ENCODE assay signal across 8 mouse cellular contexts in genomic region chr8:110217681-110218131, GRCm38 (mm10). TPM values are rescaled to one million over a fixed set of nuclear protein-coding genes. Genes with fewer than 3 reads are reported as not detected.
DNase-seq lines count a peak whose midpoint lies in the region; ATAC-seq and TF ChIP-seq lines count a peak whose summit lies in the region.

No protein-coding gene starts in this region.

- in situ Hi-C loops in CH12.LX (cut with MboI; ENCODE audit: low pct_ligation_motif_present, low pct_unique_long_range_greater_than_20kb, low sequenced_read_pairs): no loop called here

- H3K36me3 ChIP-seq in CH12.LX (replicated peaks in 1 of 2; ENCODE audit: control insufficient read depth in 1 of 2, insufficient read depth in 1 of 2, low read length in 1 of 2): peaks cover 19 to 34% of the 10 kb centered on the region in 2 experiments
- peaks cover 7% of the 10 kb centered on the region; the same call in 1 of the 2 replicates for H3K36me3 ChIP-seq in forebrain, embryonic 11.5 days (ENCODE audit: control insufficient read depth, insufficient read depth, low read length)
- peaks cover 21% of the 10 kb centered on the region for H3K36me3 ChIP-seq in heart, embryonic 16.5 days (ENCODE audit: control insufficient read depth, insufficient read depth)
- H3K36me3 ChIP-seq in liver, embryonic 15.5 days (replicated peaks): peaks cover 25% of the 10 kb centered on the region
- H3K36me3 ChIP-seq in neural tube, embryonic 12.5 days: peaks cover 19% of the 10 kb centered on the region

- no peaks in the 10 kb centered on the region for H3K9me3 ChIP-seq in CH12.LX (replicated peaks; ENCODE audit: low read length)
- H3K9me3 ChIP-seq in forebrain, embryonic 11.5 days (ENCODE audit: control insufficient read depth, low read length): no peaks in the 10 kb centered on the region
- H3K9me3 ChIP-seq in heart, embryonic 16.5 days (replicated peaks; ENCODE audit: control insufficient read depth, low read length): no peaks in the 10 kb centered on the region
- no peaks in the 10 kb centered on the region for H3K9me3 ChIP-seq in liver, embryonic 15.5 days (replicated peaks)
- no peaks in the 10 kb centered on the region for H3K9me3 ChIP-seq in neural tube, embryonic 12.5 days

- peak overlapping the region; percentile 96 for H3K4me2 ChIP-seq in CH12.LX (ENCODE audit: insufficient read depth, low read depth, poor library complexity, severe bottlenecking)
- peak overlapping the region; percentile 68 for H3K4me2 ChIP-seq in forebrain, embryonic 11.5 days (ENCODE audit: low read depth, low read length, severe bottlenecking)
- H3K4me2 ChIP-seq in heart, embryonic 16.5 days (ENCODE audit: low read depth, low read length): peak overlapping the region; percentile 74
- H3K4me2 ChIP-seq in liver, embryonic 15.5 days: peak overlapping the region; percentile 88
- peak overlapping the region; percentile 65 for H3K4me2 ChIP-seq in neural tube, embryonic 12.5 days (replicated peaks)

- under 1% methylated on average over 43 of the region's 43 CpGs for WGBS in forebrain, embryonic 11.5 days
- WGBS in heart, embryonic 16.5 days: under 1% methylated on average over 43 of the region's 43 CpGs
- under 1% methylated on average over 43 of the region's 43 CpGs for WGBS in liver, embryonic 15.5 days (ENCODE audit: insufficient replicate concordance)
- 0% methylated on average over 43 of the region's 43 CpGs for WGBS in neural tube, embryonic 12.5 days

- H3K27me3 ChIP-seq in CH12.LX (replicated peaks): no peaks in the 10 kb centered on the region
- no peaks in the 10 kb centered on the region for H3K27me3 ChIP-seq in forebrain, embryonic 11.5 days (ENCODE audit: control insufficient read depth, insufficient read depth, low read length)
- H3K27me3 ChIP-seq in heart, embryonic 16.5 days (ENCODE audit: control insufficient read depth, insufficient read depth, low read length): peaks cover 4% of the 10 kb centered on the region; the same call in 1 of the 2 replicates
- no peaks in the 10 kb centered on the region for H3K27me3 ChIP-seq in liver, embryonic 15.5 days
- no peaks in the 10 kb centered on the region for H3K27me3 ChIP-seq in neural tube, embryonic 12.5 days (replicated peaks)

- peak; percentile 99 for DNase-seq in CH12.LX (ENCODE audit: extremely low read depth)
- peak; percentile 95 for DNase-seq in c-Kit-positive CD71-positive TER-119-negative erythroid progenitor cells, embryonic 14.5 days (ENCODE audit: low read depth)
- DNase-seq in forebrain, embryonic 11.5 days (ENCODE audit: low spot score): peak; percentile 100
- DNase-seq in kidney, postnatal 36 days: peak; percentile 100
- DNase-seq in telencephalon, adult 2 months (ENCODE audit: low read depth, low spot score): peak; percentile 98

- TF ChIP-seq POLR2A in CH12.LX (IDR thresholded peaks at IDR 0.05; ENCODE audit: low read depth, low read length): peak; percentile 90

- peaks cover 3 to 25% of the 10 kb centered on the region in 2 experiments for H3K4me1 ChIP-seq in CH12.LX (ENCODE audit: control insufficient read depth in 1 of 2, insufficient read depth in 2 of 2)
- H3K4me1 ChIP-seq in forebrain, embryonic 11.5 days (replicated peaks; ENCODE audit: control insufficient read depth, insufficient read depth, low read length): no peaks in the 10 kb centered on the region
- peaks cover 8% of the 10 kb centered on the region for H3K4me1 ChIP-seq in heart, embryonic 16.5 days (ENCODE audit: control insufficient read depth, insufficient read depth, low read length)
- peaks cover 22% of the 10 kb centered on the region for H3K4me1 ChIP-seq in liver, embryonic 15.5 days (replicated peaks)
- peaks cover 11% of the 10 kb centered on the region for H3K4me1 ChIP-seq in neural tube, embryonic 12.5 days

- peak overlapping the region; percentile 69 for H3K9ac ChIP-seq in CH12.LX (ENCODE audit: insufficient read depth, low read depth)
- H3K9ac ChIP-seq in forebrain, embryonic 11.5 days (ENCODE audit: low read length): peak overlapping the region; percentile 58
- peak overlapping the region; percentile 67 for H3K9ac ChIP-seq in heart, embryonic 16.5 days (ENCODE audit: low read length)
- H3K9ac ChIP-seq in liver, embryonic 15.5 days: peak overlapping the region; percentile 30; the same call in 1 of the 2 replicates
- H3K9ac ChIP-seq in neural tube, embryonic 12.5 days: no peak overlapping the region

- no peak overlapping the region for H3K27ac ChIP-seq in CH12.LX (ENCODE audit: insufficient read depth, low read depth)
- no peak overlapping the region for H3K27ac ChIP-seq in forebrain, embryonic 11.5 days (ENCODE audit: low read depth, low read length)
- H3K27ac ChIP-seq in heart, embryonic 16.5 days (ENCODE audit: low read length): peak overlapping the region; percentile 25; the same call in 1 of the 2 replicates
- H3K27ac ChIP-seq in liver, embryonic 15.5 days (replicated peaks): no peak overlapping the region
- H3K27ac ChIP-seq in neural tube, embryonic 12.5 days: no peak overlapping the region

- ATAC-seq in forebrain, embryonic 11.5 days (replicated peaks; ENCODE audit: low FRiP score): peak; percentile 100
- peak; percentile 100 for ATAC-seq in heart, embryonic 16.5 days (replicated peaks; ENCODE audit: extremely low read depth, insufficient read depth, low FRiP score)
- peak; percentile 98 for ATAC-seq in liver, embryonic 15.5 days (ENCODE audit: insufficient read depth)
- ATAC-seq in neural tube, embryonic 12.5 days (ENCODE audit: low FRiP score, low read depth): peak; percentile 99

- H3K79me2 ChIP-seq in CH12.LX (replicated peaks; ENCODE audit: control insufficient read depth, extremely low read depth, insufficient read depth, poor library complexity, severe bottlenecking): peaks cover 30% of the 10 kb centered on the region

- TF ChIP-seq EP300 in CH12.LX (IDR thresholded peaks at IDR 0.05; ENCODE audit: low read length): no peak

- H3K4me3 ChIP-seq in CH12.LX (replicated peaks in 1 of 3; ENCODE audit: low read depth in 2 of 3, low read length in 2 of 3, poor library complexity in 1 of 3): peak overlapping the region; percentile 64 to 93 (median 82)
- H3K4me3 ChIP-seq in forebrain, embryonic 11.5 days (ENCODE audit: low read depth, low read length): peak overlapping the region; percentile 46
- peak overlapping the region; percentile 69 for H3K4me3 ChIP-seq in heart, embryonic 16.5 days (ENCODE audit: low read length)
- H3K4me3 ChIP-seq in liver, embryonic 15.5 days (replicated peaks): peak overlapping the region; percentile 71
- H3K4me3 ChIP-seq in neural tube, embryonic 12.5 days: peak overlapping the region; percentile 53

- no peak for TF ChIP-seq RAD21 in CH12.LX (IDR thresholded peaks at IDR 0.05; ENCODE audit: low read depth, low read length)

- TF ChIP-seq CTCF in CH12.LX (conservative IDR thresholded peaks at IDR 0.05 in 1 of 2, IDR thresholded peaks at IDR 0.05 in 1 of 2; ENCODE audit: low read depth in 2 of 2, low read length in 2 of 2): no peak

- dilution Hi-C loops in CH12.LX (cut with MboI; ENCODE audit: extremely low pct_ligation_motif_present, extremely low pct_unique_long_range_greater_than_20kb, low sequenced_read_pairs): no loop called here

TF ChIP-seq in CH12.LX, 34 proteins besides CTCF, POLR2A, EP300 and RAD21 (continues in another document):
- TF ChIP-seq MYC (IDR thresholded peaks at IDR 0.05; ENCODE audit: low read depth, low read length) (peak; percentile 82; the same call in 1 of the 2 replicates), NRF1 (IDR thresholded peaks at IDR 0.05; ENCODE audit: low read depth, low read length) (peak; percentile 99), MXI1 (IDR thresholded peaks at IDR 0.05; ENCODE audit: low read depth, low read length) (peak; percentile 97), HCFC1 (IDR thresholded peaks at IDR 0.05; ENCODE audit: low read depth, low read length) (peak; percentile 75), GABPA (IDR thresholded peaks at IDR 0.05; ENCODE audit: insufficient replicate concordance, low read depth, low read length) (no peak), E2F4 (IDR thresholded peaks at IDR 0.05; ENCODE audit: insufficient replicate concordance, low read depth, low read length) (no peak), RCOR1 (conservative IDR thresholded peaks at IDR 0.05; ENCODE audit: low read depth, low read length) (no peak), MAX (IDR thresholded peaks at IDR 0.05; ENCODE audit: low read length) (peak; percentile 90), NELFE (IDR thresholded peaks at IDR 0.05; ENCODE audit: low read depth, low read length) (peak; percentile 73), MAZ (IDR thresholded peaks at IDR 0.05; ENCODE audit: low read depth, low read length) (peak; percentile 85), ELF1 (IDR thresholded peaks at IDR 0.05; ENCODE audit: low read depth, low read length) (peak; percentile 95), BHLHE40 (IDR thresholded peaks at IDR 0.05; ENCODE audit: low read depth, low read length) (peak; percentile 75)

RNA-seq across cellular contexts. Expression of gene Cmtr2, which starts 2.2 kb away (rescaled TPM):
- total RNA-seq in CH12.LX (2012; rRNA removed) (12.8 and 14.8 TPM in 2 replicates), CH12.LX (2014; rRNA removed) (21.9 and 24.2 TPM in 2 replicates)
- polyA plus RNA-seq in CH12.LX (2012; ENCODE audit: insufficient read length, low read depth): 8.7 and 8.8 TPM in 2 replicates
- polyA plus RNA-seq in forebrain, embryonic 11.5 days (2014; fragmentation: Nextera tagmentation; extraction: Ambion mirVana): 10.4 and 12.1 TPM in 2 replicates
- 5.7 and 6.4 TPM in 2 replicates for polyA plus RNA-seq in heart, embryonic 16.5 days (2015; fragmentation: Nextera tagmentation; extraction: Ambion mirVana)
- 2.9 TPM in 2 replicates for polyA plus RNA-seq in liver, embryonic 15.5 days (2015; fragmentation: Nextera tagmentation; extraction: Ambion mirVana)
- 10.8 and 12.2 TPM in 2 replicates for polyA plus RNA-seq in neural tube, embryonic 12.5 days (2016; fragmentation: Nextera tagmentation; extraction: Ambion mirVana)

RNA-seq across cellular contexts. Expression of gene Hydin, which starts 49.1 kb away (rescaled TPM):
- total RNA-seq in CH12.LX (2012; rRNA removed) (5.6 and 9.8 TPM in 2 replicates), CH12.LX (2014; rRNA removed) (9.5 and 9.6 TPM in 2 replicates)
- 13.2 and 17.3 TPM in 2 replicates for polyA plus RNA-seq in CH12.LX (2012; ENCODE audit: insufficient read length, low read depth)
- 0.05 and 0.15 TPM in 2 replicates for polyA plus RNA-seq in forebrain, embryonic 11.5 days (2014; fragmentation: Nextera tagmentation; extraction: Ambion mirVana)
- polyA plus RNA-seq in heart, embryonic 16.5 days (2015; fragmentation: Nextera tagmentation; extraction: Ambion mirVana): 0.11 and 0.17 TPM in 2 replicates
- 0.07 and 0.10 TPM in 2 replicates for polyA plus RNA-seq in liver, embryonic 15.5 days (2015; fragmentation: Nextera tagmentation; extraction: Ambion mirVana)
- polyA plus RNA-seq in neural tube, embryonic 12.5 days (2016; fragmentation: Nextera tagmentation; extraction: Ambion mirVana): 0.13 and 0.16 TPM in 2 replicates

RNA-seq across cellular contexts. Expression of gene Calb2, which starts 49.7 kb away (rescaled TPM):
- total RNA-seq in CH12.LX (2012; rRNA removed) (not detected in 2 replicates), CH12.LX (2014; rRNA removed) (not detected in 2 replicates)
- polyA plus RNA-seq in CH12.LX (2012; ENCODE audit: insufficient read length, low read depth): not detected in 2 replicates
- 29.0 and 29.4 TPM in 2 replicates for polyA plus RNA-seq in forebrain, embryonic 11.5 days (2014; fragmentation: Nextera tagmentation; extraction: Ambion mirVana)
- polyA plus RNA-seq in heart, embryonic 16.5 days (2015; fragmentation: Nextera tagmentation; extraction: Ambion mirVana): 0.47 and 1.2 TPM in 2 replicates
- not detected in 2 replicates for polyA plus RNA-seq in liver, embryonic 15.5 days (2015; fragmentation: Nextera tagmentation; extraction: Ambion mirVana)
- 5.3 and 7.7 TPM in 2 replicates for polyA plus RNA-seq in neural tube, embryonic 12.5 days (2016; fragmentation: Nextera tagmentation; extraction: Ambion mirVana)

Comparison
In these comparisons a context has a peak if more than half of its experiments do, and no peak if none do; other contexts are left out.
1. RNA of gene Hydin, which starts 49.1 kb away (polyA plus RNA-seq): 13.2 to 17.3 TPM in CH12.LX; 0.13 to 0.16 TPM in neural tube, embryonic 12.5 days, 0.05 to 0.15 TPM in forebrain, embryonic 11.5 days, 0.11 to 0.17 TPM in heart, embryonic 16.5 days and 0.07 to 0.10 TPM in liver, embryonic 15.5 days; every median in the first group is over 10 times any median in the second.
2. Peak in every context shown above with its lines, with median percentiles within 50 percentile points of each other: DNase-seq, H3K4me2 ChIP-seq, H3K4me3 ChIP-seq and ATAC-seq.